Mouse (Mus musculus): ENCODE measurements around the gene Ndst4.

DNA sequence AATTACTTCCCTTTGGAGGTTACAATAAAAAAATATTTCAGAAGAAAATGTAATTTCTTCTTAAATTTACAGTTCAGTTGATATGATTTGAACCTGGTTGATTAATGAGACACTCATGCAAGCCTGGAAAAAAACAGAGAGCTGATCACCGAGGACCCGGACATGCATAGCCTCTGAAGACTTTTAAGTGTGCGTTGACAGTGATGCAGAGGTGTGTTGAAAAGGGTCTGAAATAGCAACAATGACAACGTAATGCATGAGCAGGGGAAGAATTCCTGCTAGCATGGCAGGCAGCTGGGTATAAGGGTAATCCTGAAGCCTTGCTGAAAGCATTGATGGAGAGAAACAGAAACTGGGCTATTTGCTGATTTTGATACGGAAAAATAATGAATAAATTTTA lies 106.2 kb downstream of the Ndst4 start:
- no peak for TF ChIP-seq CTCF (IDR thresholded peaks at IDR 0.05; ENCODE audit: low read depth)
- TF ChIP-seq EP300 (IDR thresholded peaks at IDR 0.05; ENCODE audit: low read depth), result no peak
